Mouse (Mus musculus): ENCODE results near the gene Itga8.

Gene Itga8

DNA sequence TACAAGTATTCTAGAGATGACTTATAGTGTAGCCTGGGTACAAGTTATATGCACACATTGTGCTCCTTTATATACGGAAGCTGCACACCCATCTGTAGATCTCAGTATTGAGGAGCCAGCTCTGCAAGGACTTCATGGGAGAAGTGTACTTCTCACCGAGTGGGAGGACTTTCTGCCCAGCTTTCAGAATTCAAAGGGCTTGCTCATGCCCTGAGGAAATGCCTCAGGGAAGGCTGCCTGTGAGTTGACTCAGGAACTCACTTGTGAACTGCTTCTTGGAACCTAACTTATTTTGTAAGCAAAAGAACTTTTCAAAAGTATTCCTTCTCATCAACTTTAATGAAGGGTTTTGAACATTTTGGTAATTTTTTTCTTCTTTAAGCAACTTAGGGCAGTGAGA lies 210.7 kb downstream of the Itga8 start:
- TF ChIP-seq POU5F1 (IDR thresholded peaks at IDR 0.05; ENCODE audit: borderline replicate concordance, low read length) = no peak
- no peak for TF ChIP-seq CTCF (conservative IDR thresholded peaks at IDR 0.05; ENCODE audit: low read length)
- TF ChIP-seq NANOG (IDR thresholded peaks at IDR 0.05; ENCODE audit: borderline replicate concordance, low read length) = no peak
- no peaks in the 10 kb centered on the region for H3K9me3 ChIP-seq (ENCODE audit: low read length)
- H3K4me3 ChIP-seq (replicated peaks; ENCODE audit: low read length) = no peak overlapping the region
- H3K36me3 ChIP-seq (ENCODE audit: insufficient read depth, low read length) = no peaks in the 10 kb centered on the region
- no peaks in the 10 kb centered on the region for H3K4me1 ChIP-seq (replicated peaks; ENCODE audit: low read depth, low read length)
- no peaks in the 10 kb centered on the region for H3K27me3 ChIP-seq (ENCODE audit: insufficient read depth, low read length)

DNA sequence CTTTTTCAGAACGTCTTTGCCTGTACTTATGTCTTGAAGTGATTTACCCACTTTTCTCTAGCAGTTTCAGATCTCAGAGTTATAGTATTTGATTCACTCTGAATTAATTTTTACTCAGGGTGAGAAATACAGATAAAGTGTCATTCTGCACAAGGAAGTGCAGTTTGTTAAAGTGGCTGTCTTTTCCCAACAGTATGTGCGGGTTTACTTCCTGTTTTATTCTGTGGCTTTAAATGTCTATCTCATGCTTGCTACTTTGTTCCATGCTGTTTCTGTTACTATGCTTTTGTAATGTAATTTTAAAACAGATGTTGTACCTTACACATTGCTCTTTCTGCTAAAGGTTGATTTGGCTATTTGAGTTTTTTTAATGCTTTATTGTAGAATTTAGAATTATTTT lies 216.2 kb downstream of the Itga8 start:
- Histone ChIP-seq H3K4me3 (replicated peaks; ENCODE audit: low read length) (no peak overlapping the region), H3K9me3 (ENCODE audit: low read length) (peaks cover 4% of the 10 kb centered on the region; the same call in 1 of the 2 replicates), H3K27me3 (ENCODE audit: insufficient read depth, low read length) (no peaks in the 10 kb centered on the region), H3K36me3 (ENCODE audit: insufficient read depth, low read length) (no peaks in the 10 kb centered on the region), H3K4me1 (replicated peaks; ENCODE audit: low read depth, low read length) (no peaks in the 10 kb centered on the region)
- TF ChIP-seq CTCF (conservative IDR thresholded peaks at IDR 0.05; ENCODE audit: low read length) = no peak
- no peak for TF ChIP-seq POU5F1 (IDR thresholded peaks at IDR 0.05; ENCODE audit: borderline replicate concordance, low read length)
- no peak for TF ChIP-seq NANOG (IDR thresholded peaks at IDR 0.05; ENCODE audit: borderline replicate concordance, low read length)

DNA sequence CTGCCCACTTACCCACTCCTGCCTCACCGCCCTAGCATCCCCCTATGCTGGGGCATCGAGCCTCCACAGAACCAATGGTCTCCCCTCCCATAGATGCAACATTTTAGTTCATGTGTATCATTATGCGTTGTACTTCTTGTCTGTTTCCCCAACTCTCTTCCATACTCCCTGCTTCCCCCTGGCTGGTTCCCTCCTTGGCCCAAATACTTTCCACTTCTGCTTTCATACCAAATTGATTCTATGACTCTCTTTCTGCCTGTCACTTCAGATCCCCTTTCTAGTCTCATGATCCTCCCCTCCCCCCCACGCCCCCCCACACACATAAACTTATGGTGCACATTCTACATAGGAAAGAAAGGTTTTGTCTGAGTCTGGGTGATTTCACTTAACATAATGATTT lies 217.4 kb downstream of the Itga8 start:
- TF ChIP-seq NANOG (IDR thresholded peaks at IDR 0.05; ENCODE audit: borderline replicate concordance, low read length) (no peak), POU5F1 (IDR thresholded peaks at IDR 0.05; ENCODE audit: borderline replicate concordance, low read length) (no peak), CTCF (conservative IDR thresholded peaks at IDR 0.05; ENCODE audit: low read length) (no peak)
- Histone ChIP-seq H3K4me3 (replicated peaks; ENCODE audit: low read length) (no peak overlapping the region), H3K9me3 (ENCODE audit: low read length) (peaks cover 8% of the 10 kb centered on the region), H3K4me1 (replicated peaks; ENCODE audit: low read depth, low read length) (no peaks in the 10 kb centered on the region), H3K27me3 (ENCODE audit: insufficient read depth, low read length) (no peaks in the 10 kb centered on the region), H3K36me3 (ENCODE audit: insufficient read depth, low read length) (no peaks in the 10 kb centered on the region)

DNA sequence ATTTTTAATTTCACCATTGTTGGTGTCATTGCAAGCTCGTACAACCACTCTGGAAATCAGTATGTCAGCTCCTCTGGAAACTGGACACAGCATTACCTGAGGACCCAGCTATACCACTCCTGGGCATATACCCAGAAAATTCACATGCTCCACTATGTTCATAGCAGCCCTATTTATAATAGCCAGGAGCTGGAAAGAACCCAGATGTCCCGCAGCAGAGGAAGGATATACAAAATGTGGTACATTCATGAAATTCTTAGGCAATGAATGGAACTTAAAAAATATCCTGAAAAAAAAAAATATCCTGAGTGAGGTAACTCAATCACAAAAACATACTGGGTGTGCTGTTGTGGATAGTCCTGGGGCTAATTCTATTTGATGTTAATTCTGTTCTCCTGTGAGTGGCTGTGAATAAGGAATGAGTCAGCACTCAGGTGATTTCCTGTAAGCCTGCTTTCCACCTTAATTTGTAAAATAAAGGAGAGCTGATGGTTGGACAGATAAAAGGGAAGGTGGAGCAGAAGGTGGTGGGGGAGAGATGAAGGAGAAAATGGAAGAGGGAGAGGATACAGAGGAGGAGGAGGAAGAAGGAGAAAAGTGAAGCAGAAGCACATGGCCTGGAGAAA lies 224.3 kb downstream of the Itga8 start:
- H3K36me3 ChIP-seq (ENCODE audit: insufficient read depth, low read length) = peaks cover 10% of the 10 kb centered on the region; the same call in 1 of the 2 replicates
- H3K4me1 ChIP-seq (replicated peaks; ENCODE audit: low read depth, low read length) = 0 out of 2 replicates have a peak, but pooled peaks cover 6% of the 10 kb centered on the region
- no peak overlapping the region for H3K4me3 ChIP-seq (replicated peaks; ENCODE audit: low read length)
- peaks cover 29% of the 10 kb centered on the region for H3K9me3 ChIP-seq (ENCODE audit: low read length)
- TF ChIP-seq POU5F1 (IDR thresholded peaks at IDR 0.05; ENCODE audit: borderline replicate concordance, low read length) = no peak
- peak; percentile 65; the same call in 1 of the 2 replicates for TF ChIP-seq NANOG (IDR thresholded peaks at IDR 0.05; ENCODE audit: borderline replicate concordance, low read length)
- H3K27me3 ChIP-seq (ENCODE audit: insufficient read depth, low read length) = no peaks in the 10 kb centered on the region

DNA sequence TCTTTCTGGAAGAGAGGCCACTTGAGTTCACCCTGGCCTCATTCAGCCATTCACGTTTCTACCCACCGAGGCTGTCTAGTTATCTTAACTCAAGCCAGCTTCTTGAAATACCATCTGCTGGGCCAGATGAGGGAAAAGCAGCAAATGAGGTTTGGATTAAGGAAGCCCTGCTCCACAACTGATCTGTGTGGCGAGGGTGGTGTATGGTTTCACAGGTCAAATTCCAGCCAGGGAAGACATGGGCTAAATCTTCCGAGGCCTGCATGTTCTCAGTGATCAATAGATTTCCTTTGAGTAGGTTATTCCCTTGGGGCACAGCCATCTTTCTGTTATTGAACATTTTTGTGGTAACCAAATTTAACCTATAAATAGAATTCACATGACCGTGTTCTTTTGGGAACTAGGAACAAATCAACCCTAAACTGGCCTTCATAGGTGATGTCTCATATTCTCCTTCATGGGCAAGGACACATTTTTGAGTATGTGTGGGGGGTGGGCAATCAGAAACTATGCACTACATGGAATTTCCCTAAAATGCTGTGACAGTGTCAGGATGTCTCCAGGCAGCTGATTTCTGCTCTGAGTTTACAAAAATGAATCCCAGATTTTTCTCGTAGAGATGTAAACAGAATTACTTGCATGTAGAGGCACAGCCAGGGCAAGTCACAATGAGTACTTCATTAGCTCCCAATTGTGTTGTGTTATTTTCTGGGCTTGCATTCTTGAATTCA lies 235.9 kb downstream of the Itga8 start:
- H3K4me3 ChIP-seq (replicated peaks; ENCODE audit: low read length) = no peak overlapping the region
- TF ChIP-seq POU5F1 (IDR thresholded peaks at IDR 0.05; ENCODE audit: borderline replicate concordance, low read length) = no peak
- no peak for TF ChIP-seq NANOG (IDR thresholded peaks at IDR 0.05; ENCODE audit: borderline replicate concordance, low read length)
- no peak for TF ChIP-seq CTCF (conservative IDR thresholded peaks at IDR 0.05; ENCODE audit: low read length)
- no peaks in the 10 kb centered on the region for H3K9me3 ChIP-seq (ENCODE audit: low read length)
- no peaks in the 10 kb centered on the region for H3K36me3 ChIP-seq (ENCODE audit: insufficient read depth, low read length)
- no peaks in the 10 kb centered on the region for H3K27me3 ChIP-seq (ENCODE audit: insufficient read depth, low read length)
- H3K4me1 ChIP-seq (replicated peaks; ENCODE audit: low read depth, low read length) = no peaks in the 10 kb centered on the region

DNA sequence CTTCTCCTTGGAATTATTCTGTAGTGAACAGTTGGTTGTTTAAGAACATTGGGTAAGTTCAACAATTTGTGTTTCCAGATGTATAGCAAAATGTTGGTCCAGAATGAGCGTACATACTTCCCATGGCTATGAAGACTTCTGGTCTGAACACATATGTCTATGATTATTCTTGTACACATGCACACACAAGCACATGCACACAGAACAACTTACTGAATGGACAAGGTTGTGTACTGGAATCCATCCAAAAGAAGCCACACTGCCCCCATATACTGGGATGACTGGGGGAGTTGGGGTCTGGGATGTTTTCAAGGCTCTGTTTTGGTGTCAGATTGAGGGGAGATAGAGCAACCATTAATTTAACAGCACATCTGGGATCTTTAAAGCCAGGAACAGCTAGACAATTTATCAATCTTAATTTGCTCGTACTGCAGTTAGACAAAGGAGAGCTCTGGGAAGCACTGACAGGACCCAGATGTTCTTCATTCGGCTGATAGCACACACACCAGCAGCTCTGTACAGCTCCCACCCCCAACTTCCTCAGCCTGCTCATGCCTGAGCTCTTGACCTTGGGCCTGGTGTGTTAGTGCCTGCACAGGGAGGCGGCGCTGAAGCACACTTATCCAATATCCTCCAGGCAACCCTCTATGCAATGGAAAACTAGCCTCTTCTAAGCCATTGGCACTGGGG lies 241.5 kb downstream of the Itga8 start:
- TF ChIP-seq NANOG (IDR thresholded peaks at IDR 0.05; ENCODE audit: borderline replicate concordance, low read length) = no peak
- no peak for TF ChIP-seq CTCF (conservative IDR thresholded peaks at IDR 0.05; ENCODE audit: low read length)
- no peak for TF ChIP-seq POU5F1 (IDR thresholded peaks at IDR 0.05; ENCODE audit: borderline replicate concordance, low read length)
- Histone ChIP-seq H3K4me1 (replicated peaks; ENCODE audit: low read depth, low read length) (no peaks in the 10 kb centered on the region), H3K36me3 (ENCODE audit: insufficient read depth, low read length) (no peaks in the 10 kb centered on the region), H3K9me3 (ENCODE audit: low read length) (no peaks in the 10 kb centered on the region), H3K4me3 (replicated peaks; ENCODE audit: low read length) (no peak overlapping the region), H3K27me3 (ENCODE audit: insufficient read depth, low read length) (no peaks in the 10 kb centered on the region)

All from E14TG2a.4 (cell line).